Mouse (Mus musculus): ENCODE measurements at regions not wholly inside any gene's neighbourhood (a gene's known extent, or its start where the extent isn't known, plus 50 kb on each side); places are given as distances from the start of the nearest gene placed in this dataset.

- Histone ChIP-seq H3K27ac (ENCODE audit: low read length) (no peak overlapping the region), H3K27me3 (ENCODE audit: control insufficient read depth, insufficient read depth, low read length) (no peaks in the 10 kb centered on the region), H3K36me3 (ENCODE audit: control insufficient read depth, insufficient read depth, low read length) (no peaks in the 10 kb centered on the region), H3K9ac (replicated peaks; ENCODE audit: low read depth, low read length) (no peak overlapping the region), H3K9me3 (ENCODE audit: control insufficient read depth, low read depth, low read length) (no peaks in the 10 kb centered on the region), H3K4me1 (ENCODE audit: control insufficient read depth, insufficient read depth, low read length) (no peaks in the 10 kb centered on the region), H3K4me2 (replicated peaks; ENCODE audit: low read depth, low read length) (no peak overlapping the region), H3K4me3 (ENCODE audit: low read depth, low read length) (no peak overlapping the region)
- no peak for ATAC-seq (ENCODE audit: insufficient number of reproducible peaks, insufficient read depth, low FRiP score, low read depth)
- 63% methylated on average over 4 of the region's 4 CpGs for WGBS
Observed at GRCm38 (mm10) chr13:112130220-112130619, 158.0 kb upstream of the Ankrd55 start.

GRCm38 (mm10) chr13:112130774-112131173, 157.5 kb upstream of the Ankrd55 start:
- 89% methylated on average over 2 of the region's 2 CpGs for WGBS
- H3K27me3 ChIP-seq (ENCODE audit: control insufficient read depth, insufficient read depth, low read length) = no peaks in the 10 kb centered on the region
- no peaks in the 10 kb centered on the region for H3K4me1 ChIP-seq (ENCODE audit: control insufficient read depth, insufficient read depth, low read length)
- no peak overlapping the region for H3K9ac ChIP-seq (replicated peaks; ENCODE audit: low read depth, low read length)
- H3K9me3 ChIP-seq (ENCODE audit: control insufficient read depth, low read depth, low read length) = no peaks in the 10 kb centered on the region
- H3K4me2 ChIP-seq (replicated peaks; ENCODE audit: low read depth, low read length) = no peak overlapping the region
- ATAC-seq (ENCODE audit: insufficient number of reproducible peaks, insufficient read depth, low FRiP score, low read depth) = no peak
- H3K36me3 ChIP-seq (ENCODE audit: control insufficient read depth, insufficient read depth, low read length) = no peaks in the 10 kb centered on the region
- no peak overlapping the region for H3K4me3 ChIP-seq (ENCODE audit: low read depth, low read length)
- no peak overlapping the region for H3K27ac ChIP-seq (ENCODE audit: low read length)

GRCm38 (mm10) chr13:112131191-112131590, 157.1 kb upstream of the Ankrd55 start:
- Histone ChIP-seq H3K4me1 (ENCODE audit: control insufficient read depth, insufficient read depth, low read length) (no peaks in the 10 kb centered on the region), H3K4me2 (replicated peaks; ENCODE audit: low read depth, low read length) (no peak overlapping the region), H3K9ac (replicated peaks; ENCODE audit: low read depth, low read length) (no peak overlapping the region), H3K4me3 (ENCODE audit: low read depth, low read length) (no peak overlapping the region), H3K9me3 (ENCODE audit: control insufficient read depth, low read depth, low read length) (no peaks in the 10 kb centered on the region), H3K27me3 (ENCODE audit: control insufficient read depth, insufficient read depth, low read length) (no peaks in the 10 kb centered on the region), H3K36me3 (ENCODE audit: control insufficient read depth, insufficient read depth, low read length) (no peaks in the 10 kb centered on the region), H3K27ac (ENCODE audit: low read length) (no peak overlapping the region)
- ATAC-seq (ENCODE audit: insufficient number of reproducible peaks, insufficient read depth, low FRiP score, low read depth) = no peak
- 54% methylated on average over 12 of the region's 12 CpGs for WGBS

GRCm38 (mm10) chr13:112133736-112134135, 154.5 kb upstream of the Ankrd55 start:
- no peak overlapping the region for H3K27ac ChIP-seq (ENCODE audit: low read length)
- H3K9ac ChIP-seq (replicated peaks; ENCODE audit: low read depth, low read length) = no peak overlapping the region
- no peaks in the 10 kb centered on the region for H3K27me3 ChIP-seq (ENCODE audit: control insufficient read depth, insufficient read depth, low read length)
- 86% methylated on average over 2 of the region's 2 CpGs for WGBS
- no peak overlapping the region for H3K4me2 ChIP-seq (replicated peaks; ENCODE audit: low read depth, low read length)
- no peaks in the 10 kb centered on the region for H3K9me3 ChIP-seq (ENCODE audit: control insufficient read depth, low read depth, low read length)
- no peak for ATAC-seq (ENCODE audit: insufficient number of reproducible peaks, insufficient read depth, low FRiP score, low read depth)
- no peak overlapping the region for H3K4me3 ChIP-seq (ENCODE audit: low read depth, low read length)
- no peaks in the 10 kb centered on the region for H3K36me3 ChIP-seq (ENCODE audit: control insufficient read depth, insufficient read depth, low read length)
- no peaks in the 10 kb centered on the region for H3K4me1 ChIP-seq (ENCODE audit: control insufficient read depth, insufficient read depth, low read length)

- no peaks in the 10 kb centered on the region for H3K36me3 ChIP-seq (ENCODE audit: control insufficient read depth, insufficient read depth, low read length)
- 90% methylated on average over 4 of the region's 4 CpGs for WGBS
- H3K9me3 ChIP-seq (ENCODE audit: control insufficient read depth, low read depth, low read length) = no peaks in the 10 kb centered on the region
- no peak overlapping the region for H3K4me2 ChIP-seq (replicated peaks; ENCODE audit: low read depth, low read length)
- no peak for ATAC-seq (ENCODE audit: insufficient number of reproducible peaks, insufficient read depth, low FRiP score, low read depth)
- no peak overlapping the region for H3K27ac ChIP-seq (ENCODE audit: low read length)
- no peaks in the 10 kb centered on the region for H3K27me3 ChIP-seq (ENCODE audit: control insufficient read depth, insufficient read depth, low read length)
- no peak overlapping the region for H3K9ac ChIP-seq (replicated peaks; ENCODE audit: low read depth, low read length)
- H3K4me3 ChIP-seq (ENCODE audit: low read depth, low read length) = no peak overlapping the region
- H3K4me1 ChIP-seq (ENCODE audit: control insufficient read depth, insufficient read depth, low read length) = no peaks in the 10 kb centered on the region
Observed at GRCm38 (mm10) chr13:112134701-112135100, 153.6 kb upstream of the Ankrd55 start.

GRCm38 (mm10) chr13:112135777-112136176, 152.5 kb upstream of the Ankrd55 start:
- Histone ChIP-seq H3K27me3 (ENCODE audit: control insufficient read depth, insufficient read depth, low read length) (no peaks in the 10 kb centered on the region), H3K36me3 (ENCODE audit: control insufficient read depth, insufficient read depth, low read length) (no peaks in the 10 kb centered on the region), H3K27ac (ENCODE audit: low read length) (no peak overlapping the region), H3K4me1 (ENCODE audit: control insufficient read depth, insufficient read depth, low read length) (no peaks in the 10 kb centered on the region), H3K9ac (replicated peaks; ENCODE audit: low read depth, low read length) (no peak overlapping the region), H3K9me3 (ENCODE audit: control insufficient read depth, low read depth, low read length) (no peaks in the 10 kb centered on the region), H3K4me2 (replicated peaks; ENCODE audit: low read depth, low read length) (no peak overlapping the region), H3K4me3 (ENCODE audit: low read depth, low read length) (no peak overlapping the region)
- no peak for ATAC-seq (ENCODE audit: insufficient number of reproducible peaks, insufficient read depth, low FRiP score, low read depth)
- 90% methylated on average over 5 of the region's 5 CpGs for WGBS

- no peaks in the 10 kb centered on the region for H3K9me3 ChIP-seq (ENCODE audit: control insufficient read depth, low read depth, low read length)
- no peak overlapping the region for H3K27ac ChIP-seq (ENCODE audit: low read length)
- no peak overlapping the region for H3K4me3 ChIP-seq (ENCODE audit: low read depth, low read length)
- H3K9ac ChIP-seq (replicated peaks; ENCODE audit: low read depth, low read length) = no peak overlapping the region
- no peaks in the 10 kb centered on the region for H3K4me1 ChIP-seq (ENCODE audit: control insufficient read depth, insufficient read depth, low read length)
- ATAC-seq (ENCODE audit: insufficient number of reproducible peaks, insufficient read depth, low FRiP score, low read depth) = no peak
- no peaks in the 10 kb centered on the region for H3K27me3 ChIP-seq (ENCODE audit: control insufficient read depth, insufficient read depth, low read length)
- WGBS = 63% methylated on average over 1 of the region's 1 CpGs
- H3K36me3 ChIP-seq (ENCODE audit: control insufficient read depth, insufficient read depth, low read length) = no peaks in the 10 kb centered on the region
- no peak overlapping the region for H3K4me2 ChIP-seq (replicated peaks; ENCODE audit: low read depth, low read length)
Observed at GRCm38 (mm10) chr13:112136850-112137249, 151.4 kb upstream of the Ankrd55 start.

- 60% methylated on average over 5 of the region's 5 CpGs for WGBS
- Histone ChIP-seq H3K4me2 (replicated peaks; ENCODE audit: low read depth, low read length) (no peak overlapping the region), H3K4me3 (ENCODE audit: low read depth, low read length) (no peak overlapping the region), H3K4me1 (ENCODE audit: control insufficient read depth, insufficient read depth, low read length) (peaks cover 8% of the 10 kb centered on the region; the same call in 1 of the 2 replicates), H3K9ac (replicated peaks; ENCODE audit: low read depth, low read length) (no peak overlapping the region), H3K27ac (ENCODE audit: low read length) (no peak overlapping the region), H3K27me3 (ENCODE audit: control insufficient read depth, insufficient read depth, low read length) (no peaks in the 10 kb centered on the region), H3K36me3 (ENCODE audit: control insufficient read depth, insufficient read depth, low read length) (no peaks in the 10 kb centered on the region), H3K9me3 (ENCODE audit: control insufficient read depth, low read depth, low read length) (no peaks in the 10 kb centered on the region)
- ATAC-seq (ENCODE audit: insufficient number of reproducible peaks, insufficient read depth, low FRiP score, low read depth) = no peak
Observed at GRCm38 (mm10) chr13:112140871-112141270, 147.4 kb upstream of the Ankrd55 start.
